Mouse (Mus musculus) telencephalon, adult 2 months (tissue): ENCODE measurements around the gene Gpr68.
A peak's percentile ranks its signal among the peaks of the same experiment; 100 is the strongest.

Source experiments
- DNase-seq: peaks from one replicate; pipeline ENCODE4 v3.0.0-alpha.2; 2011; ENCODE audit warnings: low read depth, low spot score

Gpr68 gene

GRCm38 (mm10) chr12:100871841-100872240 is 36.2 kb downstream of the Gpr68 start:
- no peak for DNase-seq

DNA sequence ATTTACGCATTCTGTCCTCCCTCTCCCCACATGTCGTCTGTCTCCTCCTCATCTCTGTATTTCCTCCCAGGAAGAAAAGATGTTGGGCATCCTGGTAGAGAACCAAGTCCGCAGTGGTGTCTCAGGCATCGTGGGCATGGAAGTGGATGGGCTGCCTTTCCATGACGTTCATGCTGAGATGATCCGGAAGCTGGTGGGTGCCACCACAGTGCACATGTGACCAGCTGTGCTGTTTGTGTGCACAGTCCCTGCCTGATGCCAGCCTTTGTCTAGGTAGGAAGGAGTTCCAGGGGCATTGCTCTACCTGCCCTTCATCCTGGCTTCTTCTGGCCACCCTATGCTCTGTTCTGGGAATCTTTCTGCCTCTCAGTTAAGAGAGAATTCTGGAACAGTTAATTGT is 36.8 kb downstream of the Gpr68 start:
- DNase-seq, result no peak

DNA sequence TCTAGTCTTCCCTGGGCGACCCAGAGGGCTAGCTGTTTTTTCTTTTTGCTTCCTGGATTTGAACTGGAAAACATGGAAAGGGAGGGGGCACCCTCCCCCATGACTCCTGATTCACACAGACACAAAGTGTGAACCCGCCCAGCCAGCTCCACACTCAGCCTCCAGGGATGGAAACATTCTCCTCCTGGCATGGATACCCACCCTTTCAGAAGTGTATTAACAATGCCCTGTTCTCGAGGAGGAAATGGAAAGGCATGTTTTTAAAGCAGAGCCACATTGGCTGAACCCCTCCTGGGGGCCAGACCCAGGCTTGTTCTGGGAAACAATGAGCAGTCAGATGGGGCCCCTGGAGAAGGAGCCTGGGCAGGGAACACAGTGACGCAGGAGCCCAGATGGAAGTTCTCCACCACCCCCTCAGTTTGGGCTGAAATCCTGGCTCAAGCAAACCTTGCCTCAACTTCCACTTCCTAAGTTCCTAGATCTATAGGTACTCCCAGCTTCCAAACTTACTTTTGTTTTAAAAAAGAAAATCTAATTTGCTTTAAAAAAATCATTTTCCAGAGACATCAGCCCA is 39.9 kb downstream of the Gpr68 start:
- no peak for DNase-seq

DNA sequence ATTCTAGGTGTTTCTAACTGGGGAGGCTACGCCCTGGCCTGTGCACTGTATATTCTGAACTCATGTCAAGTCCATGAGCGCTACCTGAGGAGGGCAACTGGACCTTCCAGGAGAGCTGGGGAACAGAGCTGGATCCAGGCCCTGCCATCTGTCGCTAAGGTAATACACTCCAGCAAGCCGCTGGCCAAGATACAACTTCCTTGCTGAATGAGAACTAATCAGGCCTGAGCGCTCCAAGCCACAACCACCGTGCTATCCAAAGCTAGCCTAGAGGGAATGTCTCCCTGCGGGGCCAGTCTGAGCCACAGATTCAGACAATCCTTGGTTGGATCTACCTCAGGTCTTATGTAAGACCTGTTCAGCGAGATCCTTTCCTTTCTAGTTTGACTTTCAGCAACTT is 40.9 kb downstream of the Gpr68 start:
- DNase-seq, result no peak

DNA sequence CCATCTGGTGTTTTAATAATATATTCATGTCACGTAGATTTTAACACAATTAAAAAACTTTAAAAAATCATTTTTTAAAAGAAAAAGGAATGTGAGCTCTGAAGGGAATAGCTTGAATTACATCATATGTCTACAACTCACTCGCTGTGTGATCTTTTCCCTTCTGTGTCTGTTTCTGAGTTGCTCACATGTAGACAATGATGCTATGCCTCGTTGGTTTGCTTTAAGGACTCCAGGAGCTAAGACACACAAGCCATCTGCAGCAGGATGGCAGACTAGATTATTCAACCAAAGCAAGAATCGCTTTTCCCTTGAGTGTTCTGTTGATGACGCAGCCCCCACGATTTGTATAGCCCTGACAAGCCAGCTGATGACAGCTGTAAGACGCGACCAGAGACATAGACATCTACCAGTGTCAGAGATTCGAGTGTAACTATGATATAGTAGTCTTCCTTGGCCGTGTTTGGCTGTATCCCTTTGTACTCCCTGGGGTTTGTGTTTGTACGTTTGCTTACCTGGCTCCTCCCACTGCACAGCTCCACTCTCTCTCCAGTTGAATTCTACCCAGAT is 42.4 kb downstream of the Gpr68 start:
- DNase-seq, result no peak

GRCm38 (mm10) chr12:100865072-100865471 is 42.9 kb downstream of the Gpr68 start:
- no peak for DNase-seq

- DNase-seq, result no peak
Measured at GRCm38 (mm10) chr12:100862856-100863446, 45.0 kb downstream of the Gpr68 start.

DNA sequence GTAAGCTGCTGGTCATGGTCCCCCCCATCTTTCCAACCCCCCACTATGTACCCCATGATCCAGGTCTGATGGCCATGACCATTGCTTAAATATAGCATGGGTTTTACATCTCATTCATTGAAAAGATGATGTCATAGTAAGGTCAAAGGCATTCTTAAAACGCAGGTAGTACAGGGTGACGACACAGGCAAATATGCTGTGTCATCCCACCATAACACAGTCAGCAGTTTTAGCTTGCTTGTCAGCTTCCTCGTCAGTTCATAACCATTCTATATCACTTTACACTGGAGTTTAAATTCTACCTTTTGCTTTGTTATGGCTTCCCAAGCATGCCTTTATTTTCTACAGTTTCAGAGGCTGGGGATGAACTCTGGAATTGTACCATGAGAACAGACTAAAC is 45.7 kb downstream of the Gpr68 start:
- DNase-seq, result no peak

DNA sequence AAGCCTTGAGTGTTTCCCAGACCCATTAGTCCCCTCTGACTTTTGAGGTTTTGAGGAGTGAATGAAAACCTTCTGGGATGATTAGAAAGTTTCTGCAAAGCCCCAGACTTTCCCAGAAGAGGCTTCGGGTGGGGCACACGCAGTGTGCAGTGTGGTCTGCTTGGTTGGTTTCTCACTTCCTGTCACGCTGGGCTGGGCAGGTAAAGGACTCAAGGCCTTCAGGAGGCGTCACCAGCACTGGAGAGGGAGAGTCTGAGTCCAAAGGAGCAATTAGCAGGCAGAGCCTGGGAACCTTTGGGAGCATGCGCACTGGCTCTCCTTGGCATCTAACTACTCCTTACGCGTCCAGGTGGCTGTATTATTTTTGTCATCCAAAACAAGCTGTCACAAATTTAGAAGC is 50.2 kb downstream of the Gpr68 start:
- DNase-seq, result no peak

- DNase-seq, result no peak
Measured at GRCm38 (mm10) chr12:100856337-100856736, 51.7 kb downstream of the Gpr68 start.

DNA sequence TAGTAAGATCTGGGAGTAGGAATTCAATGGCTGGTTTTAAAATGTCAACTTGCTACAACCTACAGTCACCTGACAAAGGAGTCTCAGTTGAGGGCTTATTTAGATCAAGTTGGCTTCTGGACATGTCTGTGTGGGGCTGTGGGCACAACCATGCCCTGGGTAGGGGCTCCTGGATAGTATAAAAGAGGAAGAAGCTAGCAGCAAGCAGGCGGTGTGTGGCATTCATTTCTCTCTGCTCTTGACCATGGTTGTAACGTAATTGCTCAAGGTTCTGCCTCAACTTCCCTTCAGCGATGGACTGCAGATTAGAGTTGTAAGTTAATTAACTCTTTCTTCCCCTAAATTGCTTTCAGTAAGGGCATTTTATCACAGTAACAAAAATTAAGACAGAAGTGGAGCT is 55.6 kb downstream of the Gpr68 start:
- no peak for DNase-seq

DNA sequence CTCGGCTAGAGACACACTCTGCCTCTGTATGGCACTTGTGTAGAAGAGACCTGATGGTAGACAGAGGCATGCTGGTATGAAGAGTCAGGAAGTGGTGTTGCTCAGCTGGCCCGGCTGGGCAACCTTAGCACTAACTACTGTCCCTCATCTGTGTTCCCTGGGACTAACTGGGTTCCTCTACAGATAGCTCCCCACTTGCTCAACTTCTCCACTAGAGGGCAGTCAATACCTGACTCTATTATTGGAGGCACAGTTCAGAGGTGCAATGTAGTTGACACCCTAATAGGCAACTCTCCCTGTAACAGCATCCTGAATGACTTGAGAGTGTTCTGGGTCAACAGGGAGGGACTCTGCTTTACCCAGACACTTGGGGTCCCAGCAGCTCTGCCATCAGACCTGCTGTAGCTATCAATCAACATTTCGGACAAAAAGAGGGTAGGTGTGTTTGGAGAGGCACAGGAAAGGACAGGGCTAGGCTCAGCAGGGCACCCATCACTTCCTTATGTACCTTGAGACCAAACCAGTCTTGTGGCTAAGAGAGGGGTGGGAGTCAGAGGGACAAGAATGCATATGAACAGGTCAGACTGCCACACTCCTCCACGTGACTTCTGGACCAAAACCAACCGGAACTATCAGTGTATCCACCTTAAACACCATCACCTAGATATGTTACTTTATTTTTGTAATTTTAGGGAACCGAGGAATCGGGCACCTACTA is 58.4 kb downstream of the Gpr68 start:
- DNase-seq, result no peak

- DNase-seq, result no peak
Measured at GRCm38 (mm10) chr12:100847437-100848080, 60.4 kb downstream of the Gpr68 start.

- no peak for DNase-seq
Measured at GRCm38 (mm10) chr12:100846566-100846965, 61.4 kb downstream of the Gpr68 start.

GRCm38 (mm10) chr12:100845829-100846228 is 62.2 kb downstream of the Gpr68 start:
- no peak for DNase-seq

DNA sequence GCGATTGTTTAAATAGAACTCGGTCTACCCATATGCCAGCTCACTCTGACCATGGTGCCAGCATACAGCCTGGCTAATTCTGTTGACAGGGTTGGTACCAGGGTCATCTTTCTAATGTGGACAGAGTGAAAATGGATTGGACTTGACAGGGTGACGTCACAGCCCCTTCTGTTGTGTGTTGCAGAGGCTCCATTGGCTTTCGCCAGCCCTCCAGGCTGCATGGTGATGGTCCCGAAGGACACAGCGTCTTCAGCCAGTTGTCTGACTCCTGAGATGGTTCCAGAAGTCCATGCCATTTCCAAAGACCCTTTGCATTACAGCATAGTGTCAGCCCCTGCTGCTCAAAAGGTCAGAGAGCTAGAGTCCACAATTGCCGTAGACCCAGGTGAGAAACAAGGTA is 63.5 kb downstream of the Gpr68 start:
- no peak for DNase-seq

DNA sequence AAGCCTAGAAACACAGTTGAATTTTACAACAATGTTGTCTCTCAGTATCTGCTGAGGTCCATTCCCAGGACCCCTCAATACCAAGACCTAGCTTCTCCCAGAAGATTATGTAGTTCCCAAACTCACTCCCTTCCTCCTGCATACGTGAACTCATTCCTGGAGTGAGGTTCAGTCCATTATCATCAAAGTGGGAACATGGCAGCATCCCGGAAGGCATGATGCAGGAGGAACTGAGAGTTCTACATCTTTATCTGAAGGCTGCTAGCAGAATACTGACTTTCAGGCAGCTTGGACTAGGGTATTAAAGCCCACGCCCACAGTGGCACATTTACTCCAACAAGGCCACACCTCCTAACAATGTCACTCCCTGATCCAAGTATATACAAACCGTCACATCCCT is 64.8 kb downstream of the Gpr68 start:
- DNase-seq, result no peak

DNA sequence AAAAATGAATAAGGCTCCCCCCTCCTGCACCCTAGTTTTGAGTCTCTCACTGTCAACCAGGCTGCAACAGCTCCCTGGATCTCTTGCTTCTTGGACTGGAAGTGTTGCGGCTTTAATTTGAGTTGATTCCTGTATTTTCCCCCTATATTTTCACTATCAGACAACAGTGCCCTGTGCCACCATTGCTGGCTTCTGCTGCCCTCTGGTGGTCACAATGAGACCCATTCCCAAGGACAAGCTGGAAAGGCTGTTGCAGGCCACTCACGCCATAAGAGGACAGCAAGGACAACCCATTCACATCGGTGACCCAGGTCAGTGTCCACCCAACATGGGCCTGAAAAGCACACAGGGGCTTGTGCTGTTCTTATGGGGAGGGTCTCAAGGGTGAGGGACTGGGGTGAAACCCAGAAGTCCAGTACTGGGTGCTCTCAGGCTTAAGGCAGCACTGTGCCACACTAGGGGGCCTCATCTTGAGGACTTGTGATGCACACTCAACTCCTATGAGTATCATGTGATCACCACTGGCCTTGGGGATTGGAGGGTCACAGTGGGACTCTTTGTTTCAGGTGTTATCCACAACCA is 66.7 kb downstream of the Gpr68 start:
- peak; percentile 47 for DNase-seq

GRCm38 (mm10) chr12:100839926-100840325 is 68.1 kb downstream of the Gpr68 start:
- DNase-seq, result no peak

- DNase-seq, result no peak
Measured at GRCm38 (mm10) chr12:100839079-100839600, 68.9 kb downstream of the Gpr68 start.

- DNase-seq, result no peak
Measured at GRCm38 (mm10) chr12:100837208-100837607, 70.8 kb downstream of the Gpr68 start.
